Mouse (Mus musculus) thymus, adult 2 months (tissue): ENCODE data around the gene Sall4.

Experiments used
- CTCF ChIP-seq: fragments of 200-500 bp; IDR thresholded peaks from 2 replicates; pipeline ENCODE4 v1.5.1; 2012; ENCODE audit warnings: mild to moderate bottlenecking, control low read depth, low read length, moderate library complexity, borderline replicate concordance; ENCODE audit not compliant: control insufficient read depth, poor library complexity, insufficient read depth; ENCODE audit errors: extremely low read depth
- POLR2A ChIP-seq: fragments of 200-500 bp; IDR thresholded peaks from 2 replicates; pipeline ENCODE4 v1.6.1; 2012; ENCODE audit warnings: mild to moderate bottlenecking, low read length, control low read depth, moderate library complexity; ENCODE audit not compliant: control insufficient read depth, poor library complexity, insufficient read depth; ENCODE audit errors: extremely low read depth

- TF ChIP-seq CTCF, result no peak
- TF ChIP-seq POLR2A, result no peak
Measured at GRCm38 (mm10) chr2:168731258-168731657, 36.5 kb downstream of the Sall4 start.
